Mouse (Mus musculus): ENCODE results near the gene Bcan. TPM values are rescaled to one million over a fixed set of nuclear protein-coding genes. Genes with fewer than 3 reads are reported as not detected.

Bcan gene
- polyA plus RNA-seq, 1 experiment from 2014 or later = 0.15 TPM

Other genes with a start within 250 kb of the Bcan start
- gene Ntrk1, start 205.1 kb downstream of the Bcan start, polyA plus RNA-seq (2016; fragmentation: Nextera tagmentation; extraction: Ambion mirVana) = 0.26 and 0.30 TPM in 2 replicates
- 0.21 TPM in 1 of 2 replicates, not detected in the other for gene Insrr, start 203.3 kb downstream of the Bcan start, polyA plus RNA-seq (2016; fragmentation: Nextera tagmentation; extraction: Ambion mirVana)
- gene Pear1, start 175.9 kb downstream of the Bcan start, polyA plus RNA-seq (2016; fragmentation: Nextera tagmentation; extraction: Ambion mirVana) = 15.7 and 16.1 TPM in 2 replicates
- 0.15 TPM in 1 of 2 replicates, not detected in the other for gene Sh2d2a, start 153.5 kb downstream of the Bcan start, polyA plus RNA-seq (2016; fragmentation: Nextera tagmentation; extraction: Ambion mirVana)
- 11.2 and 11.5 TPM in 2 replicates for gene Prcc, start 114.6 kb downstream of the Bcan start, polyA plus RNA-seq (2016; fragmentation: Nextera tagmentation; extraction: Ambion mirVana)
- gene Hdgf, start 93.9 kb downstream of the Bcan start, polyA plus RNA-seq (2016; fragmentation: Nextera tagmentation; extraction: Ambion mirVana) = 175 and 177 TPM in 2 replicates
- 62.9 and 65.2 TPM in 2 replicates for gene Mrpl24, start 80.7 kb downstream of the Bcan start, polyA plus RNA-seq (2016; fragmentation: Nextera tagmentation; extraction: Ambion mirVana)
- gene Isg20l2, start 69.9 kb downstream of the Bcan start, polyA plus RNA-seq (2016; fragmentation: Nextera tagmentation; extraction: Ambion mirVana) = 36.4 and 38.3 TPM in 2 replicates
- gene Rrnad1, start 69.5 kb downstream of the Bcan start, polyA plus RNA-seq (2016; fragmentation: Nextera tagmentation; extraction: Ambion mirVana) = 13.6 and 14.1 TPM in 2 replicates
- 7.3 and 8.0 TPM in 2 replicates for gene Crabp2, start 51.6 kb downstream of the Bcan start, polyA plus RNA-seq (2016; fragmentation: Nextera tagmentation; extraction: Ambion mirVana)
- 33.0 and 34.6 TPM in 2 replicates for gene Nes, start 29.2 kb downstream of the Bcan start, polyA plus RNA-seq (2016; fragmentation: Nextera tagmentation; extraction: Ambion mirVana)
- 0.08 and 0.17 TPM in 2 replicates for gene Hapln2, start 27.4 kb upstream of the Bcan start, polyA plus RNA-seq (2016; fragmentation: Nextera tagmentation; extraction: Ambion mirVana)
- 19.2 and 19.7 TPM in 2 replicates for gene Gpatch4, start 42.9 kb upstream of the Bcan start, polyA plus RNA-seq (2016; fragmentation: Nextera tagmentation; extraction: Ambion mirVana)
- gene Naxe, start 58.3 kb upstream of the Bcan start, polyA plus RNA-seq (2016; fragmentation: Nextera tagmentation; extraction: Ambion mirVana) = 137 and 139 TPM in 2 replicates
- not detected in 2 replicates for gene Ttc24, start 78.1 kb upstream of the Bcan start, polyA plus RNA-seq (2016; fragmentation: Nextera tagmentation; extraction: Ambion mirVana)
- 32.3 and 36.8 TPM in 2 replicates for gene Iqgap3, start 81.7 kb upstream of the Bcan start, polyA plus RNA-seq (2016; fragmentation: Nextera tagmentation; extraction: Ambion mirVana)
- 53.5 and 56.6 TPM in 2 replicates for gene Mef2d, start 142.1 kb upstream of the Bcan start, polyA plus RNA-seq (2016; fragmentation: Nextera tagmentation; extraction: Ambion mirVana)